Mouse (Mus musculus): ENCODE results near the gene Cdk20. TPM values are rescaled to one million over a fixed set of nuclear protein-coding genes. Genes with fewer than 3 reads are reported as not detected.
"Not testable (repeated sequence)": the region's sequence is repeated elsewhere in the genome, so short reads cannot be mapped to it uniquely, and the experiment has no call there.

Cdk20 gene
- polyA plus RNA-seq, 1 experiment from 2014 or later: 11.5 TPM

DNA sequence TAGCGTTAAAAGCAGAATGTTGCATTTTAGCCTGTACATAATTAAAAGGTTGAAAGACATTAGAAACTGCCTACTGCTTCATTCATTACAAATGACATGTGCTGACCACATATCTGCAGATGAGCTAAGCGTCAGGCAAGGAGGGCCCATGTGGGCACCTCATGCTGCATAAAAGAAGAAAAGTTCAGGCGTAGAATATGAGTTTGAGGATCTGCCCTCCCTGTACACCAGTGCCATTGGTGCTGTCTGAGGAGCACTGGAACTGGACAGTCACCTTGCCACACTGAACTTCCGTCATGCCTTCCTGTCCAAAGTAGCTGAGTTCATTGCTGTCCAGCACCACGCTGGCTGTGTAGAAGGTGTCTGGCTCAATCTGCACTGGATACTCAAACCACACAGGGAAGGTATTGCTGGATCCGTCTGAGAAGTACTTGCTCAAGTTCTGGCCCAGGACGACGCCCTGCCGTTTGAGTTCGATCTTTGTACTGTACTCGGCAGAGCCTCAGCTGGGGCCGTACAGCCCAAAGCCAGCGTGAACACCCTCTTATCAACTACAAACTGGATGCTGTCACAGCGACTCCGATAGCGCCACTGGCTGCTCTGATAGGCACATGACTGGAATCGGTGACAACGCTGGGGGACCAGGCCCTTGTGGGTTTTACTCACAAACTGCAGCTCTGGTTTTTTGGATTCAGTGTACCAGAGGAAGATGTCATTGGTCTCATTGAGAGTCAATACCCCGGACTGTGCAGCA is 25.3 kb downstream of the Cdk20 start:
- H3K27ac ChIP-seq (ENCODE audit: low read length); H3K4me1 ChIP-seq (ENCODE audit: control insufficient read depth, insufficient read depth, low read length); H3K9ac ChIP-seq (ENCODE audit: low read depth, low read length); H3K9me3 ChIP-seq (ENCODE audit: control insufficient read depth, low read length); H3K4me3 ChIP-seq (ENCODE audit: low read length); H3K36me3 ChIP-seq (ENCODE audit: control insufficient read depth, insufficient read depth, low read length); H3K27me3 ChIP-seq (replicated peaks; ENCODE audit: control insufficient read depth, insufficient read depth, low read length); H3K4me2 ChIP-seq (ENCODE audit: low read depth, low read length): not testable (repeated sequence)
- peak; percentile 65 for ATAC-seq
- 86% methylated on average over 19 of the region's 19 CpGs for WGBS

- Histone ChIP-seq H3K27ac (ENCODE audit: low read length) (no peak overlapping the region), H3K4me1 (ENCODE audit: control insufficient read depth, insufficient read depth, low read length) (no peaks in the 10 kb centered on the region), H3K9me3 (ENCODE audit: control insufficient read depth, low read length) (no peaks in the 10 kb centered on the region), H3K27me3 (replicated peaks; ENCODE audit: control insufficient read depth, insufficient read depth, low read length) (no peaks in the 10 kb centered on the region), H3K4me2 (ENCODE audit: low read depth, low read length) (no peak overlapping the region), H3K9ac (ENCODE audit: low read depth, low read length) (no peak overlapping the region), H3K4me3 (ENCODE audit: low read length) (no peak overlapping the region), H3K36me3 (ENCODE audit: control insufficient read depth, insufficient read depth, low read length) (no peaks in the 10 kb centered on the region)
- ATAC-seq: no peak
- 90% methylated on average over 14 of the region's 14 CpGs for WGBS
Measured at GRCm38 (mm10) chr13:64458181-64458580, 26.1 kb downstream of the Cdk20 start.

DNA sequence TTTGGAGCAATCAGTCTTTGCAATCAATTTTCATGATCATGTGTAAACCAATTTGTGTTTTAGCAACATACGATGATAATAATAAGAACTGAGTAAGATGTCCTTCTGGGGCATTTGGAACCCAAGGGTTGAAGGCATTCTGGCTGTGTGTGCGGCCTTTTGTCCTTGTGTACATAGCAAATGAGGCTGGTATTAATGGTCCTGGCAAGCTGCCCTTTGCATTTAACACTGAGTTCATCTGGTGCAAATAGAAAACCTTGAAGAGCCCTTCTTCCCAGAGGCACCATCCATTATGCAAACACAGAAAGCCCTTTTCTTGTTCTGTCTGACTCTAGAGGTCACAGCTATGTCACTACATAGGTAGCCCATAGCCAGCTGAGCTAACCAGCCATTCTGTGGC is 30.5 kb downstream of the Cdk20 start:
- WGBS: 79% methylated on average over 2 of the region's 2 CpGs
- Histone ChIP-seq H3K4me1 (ENCODE audit: control insufficient read depth, insufficient read depth, low read length) (no peaks in the 10 kb centered on the region), H3K9ac (ENCODE audit: low read depth, low read length) (no peak overlapping the region), H3K27me3 (replicated peaks; ENCODE audit: control insufficient read depth, insufficient read depth, low read length) (no peaks in the 10 kb centered on the region), H3K36me3 (ENCODE audit: control insufficient read depth, insufficient read depth, low read length) (no peaks in the 10 kb centered on the region), H3K9me3 (ENCODE audit: control insufficient read depth, low read length) (no peaks in the 10 kb centered on the region), H3K4me2 (ENCODE audit: low read depth, low read length) (no peak overlapping the region), H3K27ac (ENCODE audit: low read length) (no peak overlapping the region), H3K4me3 (ENCODE audit: low read length) (no peak overlapping the region)
- no peak for ATAC-seq

DNA sequence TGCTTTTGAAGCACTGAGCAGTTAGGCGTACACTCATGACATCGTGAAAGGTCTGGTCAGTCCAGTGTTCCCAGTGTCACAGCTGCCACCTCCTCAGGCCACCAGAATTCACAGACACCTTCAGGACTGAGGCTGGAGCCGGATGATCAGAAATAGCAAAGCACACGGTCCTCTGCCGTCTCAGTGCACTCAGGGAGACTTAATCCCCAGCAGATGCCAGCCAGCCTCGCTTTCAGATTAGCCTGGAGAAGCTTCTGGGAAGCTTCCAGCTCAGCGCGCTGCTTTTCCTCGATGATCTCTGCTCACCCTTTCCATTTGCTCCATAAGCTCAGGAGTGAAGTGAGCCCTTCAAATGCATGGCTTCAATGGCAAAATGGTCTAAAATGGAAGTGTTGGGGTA is 33.1 kb downstream of the Cdk20 start:
- no peaks in the 10 kb centered on the region for H3K36me3 ChIP-seq (ENCODE audit: control insufficient read depth, insufficient read depth, low read length)

GRCm38 (mm10) chr13:64467886-64468285 is 35.8 kb downstream of the Cdk20 start:
- no peaks in the 10 kb centered on the region for H3K4me1 ChIP-seq (ENCODE audit: control insufficient read depth, insufficient read depth, low read length)
- no peak overlapping the region for H3K9ac ChIP-seq (ENCODE audit: low read depth, low read length)
- no peaks in the 10 kb centered on the region for H3K36me3 ChIP-seq (ENCODE audit: control insufficient read depth, insufficient read depth, low read length)
- no peak overlapping the region for H3K4me3 ChIP-seq (ENCODE audit: low read length)
- H3K27ac ChIP-seq (ENCODE audit: low read length): no peak overlapping the region
- no peak overlapping the region for H3K4me2 ChIP-seq (ENCODE audit: low read depth, low read length)
- H3K9me3 ChIP-seq (ENCODE audit: control insufficient read depth, low read length): no peaks in the 10 kb centered on the region
- WGBS: 63% methylated on average over 6 of the region's 6 CpGs
- no peaks in the 10 kb centered on the region for H3K27me3 ChIP-seq (replicated peaks; ENCODE audit: control insufficient read depth, insufficient read depth, low read length)
- ATAC-seq: no peak; the same call in 1 of the 2 replicates

More for the DNA sequence above, 33.1 kb downstream of the Cdk20 start:
- H3K4me2 ChIP-seq (ENCODE audit: low read depth, low read length): no peak overlapping the region
- no peak overlapping the region for H3K27ac ChIP-seq (ENCODE audit: low read length)
- no peak for ATAC-seq
- no peaks in the 10 kb centered on the region for H3K27me3 ChIP-seq (replicated peaks; ENCODE audit: control insufficient read depth, insufficient read depth, low read length)
- no peak overlapping the region for H3K9ac ChIP-seq (ENCODE audit: low read depth, low read length)
- no peaks in the 10 kb centered on the region for H3K9me3 ChIP-seq (ENCODE audit: control insufficient read depth, low read length)
- no peaks in the 10 kb centered on the region for H3K4me1 ChIP-seq (ENCODE audit: control insufficient read depth, insufficient read depth, low read length)
- WGBS: 76% methylated on average over 9 of the region's 9 CpGs
- no peak overlapping the region for H3K4me3 ChIP-seq (ENCODE audit: low read length)

DNA sequence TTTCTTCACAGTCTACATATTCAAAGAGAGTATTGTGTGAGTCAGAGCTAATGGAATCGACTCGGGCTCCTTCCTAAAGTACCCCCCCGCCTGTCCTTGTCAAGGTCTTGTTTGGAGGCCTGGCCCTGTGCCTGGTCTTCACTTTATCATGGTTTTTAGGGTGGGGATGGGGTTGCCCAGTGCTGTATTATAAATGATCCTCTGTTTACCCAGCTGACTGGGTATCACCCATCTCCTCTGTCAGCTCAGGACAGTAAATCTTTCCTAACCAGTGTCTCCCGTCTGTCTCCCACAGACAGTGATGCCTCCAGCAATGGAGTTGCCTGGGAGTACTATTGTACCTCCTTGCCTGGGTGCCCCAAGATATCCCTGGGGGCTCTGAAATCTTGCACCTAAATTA is 45.9 kb downstream of the Cdk20 start:
- Histone ChIP-seq H3K4me2 (ENCODE audit: low read depth, low read length) (no peak overlapping the region), H3K27me3 (replicated peaks; ENCODE audit: control insufficient read depth, insufficient read depth, low read length) (no peaks in the 10 kb centered on the region), H3K9ac (ENCODE audit: low read depth, low read length) (no peak overlapping the region), H3K4me1 (ENCODE audit: control insufficient read depth, insufficient read depth, low read length) (no peaks in the 10 kb centered on the region), H3K9me3 (ENCODE audit: control insufficient read depth, low read length) (no peaks in the 10 kb centered on the region), H3K36me3 (ENCODE audit: control insufficient read depth, insufficient read depth, low read length) (no peaks in the 10 kb centered on the region), H3K4me3 (ENCODE audit: low read length) (no peak overlapping the region), H3K27ac (ENCODE audit: low read length) (no peak overlapping the region)
- no peak for ATAC-seq
- 55% methylated on average over 4 of the region's 4 CpGs for WGBS

DNA sequence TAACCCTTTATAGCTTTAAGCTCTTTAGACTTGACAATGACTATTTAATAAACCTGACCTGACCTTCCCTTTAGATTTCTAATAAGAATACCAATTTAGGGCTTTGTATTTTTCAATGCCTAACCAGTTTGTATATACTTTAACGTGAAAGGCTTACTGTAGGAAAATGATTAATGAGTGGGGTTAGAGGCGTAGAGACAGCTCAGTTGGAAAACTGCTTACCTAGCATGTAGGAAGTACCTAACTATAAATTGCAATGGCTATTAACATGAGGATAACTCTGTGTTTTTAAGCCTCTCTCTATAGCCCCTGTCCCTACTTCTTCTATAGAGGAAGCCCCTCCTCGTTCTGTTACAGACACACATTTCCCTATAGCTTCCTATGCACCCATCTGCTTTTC is 47.8 kb downstream of the Cdk20 start:
- Histone ChIP-seq H3K27ac (ENCODE audit: low read length) (no peak overlapping the region), H3K27me3 (replicated peaks; ENCODE audit: control insufficient read depth, insufficient read depth, low read length) (no peaks in the 10 kb centered on the region), H3K4me1 (ENCODE audit: control insufficient read depth, insufficient read depth, low read length) (no peaks in the 10 kb centered on the region), H3K4me2 (ENCODE audit: low read depth, low read length) (no peak overlapping the region), H3K4me3 (ENCODE audit: low read length) (no peak overlapping the region), H3K36me3 (ENCODE audit: control insufficient read depth, insufficient read depth, low read length) (no peaks in the 10 kb centered on the region), H3K9ac (ENCODE audit: low read depth, low read length) (no peak overlapping the region), H3K9me3 (ENCODE audit: control insufficient read depth, low read length) (no peaks in the 10 kb centered on the region)
- no peak for ATAC-seq
- WGBS: 54% methylated on average over 3 of the region's 3 CpGs

DNA sequence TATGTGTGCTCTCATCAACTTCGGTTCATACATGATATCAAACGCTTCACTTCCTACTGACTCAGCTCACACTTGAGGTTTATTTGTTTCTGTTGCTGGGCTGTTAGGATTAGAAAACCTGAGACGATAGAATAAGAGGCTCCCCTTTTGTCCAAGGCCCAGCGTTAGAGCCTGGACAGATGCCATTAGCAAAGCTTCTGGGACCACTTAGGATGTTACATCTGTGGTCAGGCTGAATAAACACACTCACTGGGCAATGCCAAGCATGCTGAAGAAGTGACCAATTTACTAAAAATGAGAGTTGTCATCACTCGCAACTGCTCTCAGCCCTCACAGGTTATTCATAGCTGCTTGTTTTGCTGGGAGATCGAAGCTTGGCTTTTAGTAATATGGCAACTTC is 57.8 kb downstream of the Cdk20 start:
- Histone ChIP-seq H3K4me1 (ENCODE audit: control insufficient read depth, insufficient read depth, low read length) (no peaks in the 10 kb centered on the region), H3K4me2 (ENCODE audit: low read depth, low read length) (no peak overlapping the region), H3K27ac (ENCODE audit: low read length) (no peak overlapping the region), H3K27me3 (replicated peaks; ENCODE audit: control insufficient read depth, insufficient read depth, low read length) (no peaks in the 10 kb centered on the region), H3K9me3 (ENCODE audit: control insufficient read depth, low read length) (no peaks in the 10 kb centered on the region), H3K9ac (ENCODE audit: low read depth, low read length) (no peak overlapping the region), H3K36me3 (ENCODE audit: control insufficient read depth, insufficient read depth, low read length) (no peaks in the 10 kb centered on the region), H3K4me3 (ENCODE audit: low read length) (no peak overlapping the region)
- no peak for ATAC-seq
- WGBS: 77% methylated on average over 6 of the region's 6 CpGs

Measured in intestine, embryonic 16.5 days (tissue).